Mouse (Mus musculus): ENCODE measurements around the gene B4gat1.
A peak's percentile ranks its signal among the peaks of the same experiment; 100 is the strongest.

- peak; percentile 43; the same call in 1 of the 2 replicates for TF ChIP-seq CTCF (IDR thresholded peaks at IDR 0.05; ENCODE audit: control insufficient read depth, insufficient read depth, low read length)
- peak; percentile 84; the same call in 1 of the 2 replicates for TF ChIP-seq POLR2A (IDR thresholded peaks at IDR 0.05; ENCODE audit: borderline replicate concordance, control insufficient read depth, low read depth, low read length)
Observed at GRCm38 (mm10) chr19:5087884-5088728, 49.5 kb downstream of the B4gat1 start, which contains the start of gene Yif1a.
